Mouse (Mus musculus): ENCODE measurements around the gene Gm5751. TPM values are rescaled to one million over a fixed set of nuclear protein-coding genes. Genes with fewer than 3 reads are reported as not detected.

The Gm5751 gene
- polyA plus RNA-seq, 1 experiment from 2014 or later, result not detected

GRCm38 (mm10) chrX:8927308-8927707, 53.3 kb downstream of the Gm5751 start:
- DNase-seq (no peak), ATAC-seq (ENCODE audit: insufficient read depth) (no peak)
- Histone ChIP-seq H3K4me1 (ENCODE audit: insufficient read depth) (no peaks in the 10 kb centered on the region), H3K27ac (ENCODE audit: low read depth) (no peak overlapping the region), H3K36me3 (ENCODE audit: insufficient read depth) (no peaks in the 10 kb centered on the region), H3K4me3 (ENCODE audit: low read depth, low read length) (no peak overlapping the region), H3K27me3 (ENCODE audit: insufficient read depth, low read length) (no peaks in the 10 kb centered on the region), H3K4me2 (no peak overlapping the region), H3K9ac (no peak overlapping the region), H3K9me3 (ENCODE audit: low read depth, low read length) (no peaks in the 10 kb centered on the region)
- 40% methylated on average over 4 of the region's 4 CpGs for WGBS
- TF ChIP-seq CTCF (IDR thresholded peaks at IDR 0.05; ENCODE audit: low read depth), result no peak

Other genes with a start within 250 kb of the Gm5751 start
- not detected in 2 replicates for gene Ssxb8, start 183.4 kb upstream of the Gm5751 start, polyA plus RNA-seq (2014; fragmentation: Nextera tagmentation; extraction: Ambion mirVana)
- gene Ssx9, start 125.8 kb upstream of the Gm5751 start, polyA plus RNA-seq (2014; fragmentation: Nextera tagmentation; extraction: Ambion mirVana), result not detected in 2 replicates
- gene Ssxb5, start 70.6 kb upstream of the Gm5751 start, polyA plus RNA-seq (2014; fragmentation: Nextera tagmentation; extraction: Ambion mirVana), result not detected in 2 replicates
- not detected in 2 replicates for gene Gm6592, start 30.3 kb upstream of the Gm5751 start, polyA plus RNA-seq (2014; fragmentation: Nextera tagmentation; extraction: Ambion mirVana)
- gene B630019K06Rik, start 18.1 kb downstream of the Gm5751 start, polyA plus RNA-seq (2014; fragmentation: Nextera tagmentation; extraction: Ambion mirVana), result 6.5 and 7.0 TPM in 2 replicates
- gene Fthl17b, start 88.7 kb downstream of the Gm5751 start, polyA plus RNA-seq (2014; fragmentation: Nextera tagmentation; extraction: Ambion mirVana), result not detected in 2 replicates
- gene Fthl17c, start 102.3 kb downstream of the Gm5751 start, polyA plus RNA-seq (2014; fragmentation: Nextera tagmentation; extraction: Ambion mirVana), result not detected in 2 replicates
- not detected in 2 replicates for gene Fthl17d, start 112.5 kb downstream of the Gm5751 start, polyA plus RNA-seq (2014; fragmentation: Nextera tagmentation; extraction: Ambion mirVana)
- not detected in 2 replicates for gene Fthl17e, start 159.2 kb downstream of the Gm5751 start, polyA plus RNA-seq (2014; fragmentation: Nextera tagmentation; extraction: Ambion mirVana)
- not detected in 2 replicates for gene Fthl17f, start 188.8 kb downstream of the Gm5751 start, polyA plus RNA-seq (2014; fragmentation: Nextera tagmentation; extraction: Ambion mirVana)
- gene 4930402K13Rik, start 230.3 kb downstream of the Gm5751 start, polyA plus RNA-seq (2014; fragmentation: Nextera tagmentation; extraction: Ambion mirVana), result not detected in 2 replicates